Mouse (Mus musculus) frontal cortex, adult 2 months (tissue): ENCODE results near the gene Ppfia2. TPM values are rescaled to one million over a fixed set of nuclear protein-coding genes. Genes with fewer than 3 reads are reported as not detected.

Experiments used
- DNase-seq, 2 experiments: peaks; one replicate each; pipeline ENCODE4 v3.0.0; 2022; ENCODE audit warnings: low spot score in 1 of 2; ENCODE audit errors: extremely low spot score in 1 of 2
- polyA plus RNA-seq: library from polyadenylated mRNA; depleted of rRNA; stranded (reverse); fragments of >200 nt; gene quantifications from 2 replicates; pipeline ENCODE4 v1.2.3, GENCODE M21; 2012

Ppfia2 gene
- polyA plus RNA-seq, 1 experiment: 66.1 TPM

GRCm38 (mm10) chr10:106910108-106910507 lies 440.0 kb downstream of the Ppfia2 start:
- no peak for DNase-seq

DNA sequence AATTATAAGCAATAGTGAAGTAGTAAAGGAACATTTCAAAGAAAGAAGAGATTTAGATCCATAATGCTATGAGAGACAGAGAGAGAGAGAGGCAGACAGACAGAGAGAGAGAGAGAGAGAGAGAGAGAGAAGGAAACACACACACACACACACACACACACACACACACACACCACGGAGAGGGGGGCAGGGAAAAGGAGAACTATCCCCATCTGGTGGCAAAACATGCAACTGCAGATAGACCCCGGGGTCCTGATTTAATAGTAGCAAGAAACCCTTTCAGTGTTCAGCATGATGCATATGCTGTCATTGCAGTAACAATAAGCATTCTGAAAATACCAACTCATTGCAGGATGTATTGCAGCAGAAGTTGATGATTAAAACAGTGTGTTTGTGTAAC lies 442.9 kb downstream of the Ppfia2 start:
- DNase-seq: no peak

DNA sequence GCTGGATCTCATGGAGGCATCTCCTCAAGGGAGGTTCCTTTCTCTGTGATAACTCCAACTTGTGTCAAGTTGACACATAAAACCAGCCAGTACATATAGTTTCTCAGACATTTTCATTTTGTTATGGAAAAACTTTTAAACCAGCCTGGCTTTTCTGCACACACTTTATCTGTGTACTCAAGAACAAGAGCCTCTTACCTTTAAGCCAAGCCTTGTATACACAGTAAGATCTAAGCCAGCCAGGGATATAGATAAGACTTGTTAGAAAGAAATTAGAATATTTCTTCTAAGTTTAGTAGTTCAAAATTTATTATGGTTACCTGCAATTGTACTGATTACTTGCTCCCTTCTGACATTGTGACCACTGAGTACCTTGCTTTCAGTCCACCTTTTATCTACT lies 444.1 kb downstream of the Ppfia2 start:
- DNase-seq: no peak

DNA sequence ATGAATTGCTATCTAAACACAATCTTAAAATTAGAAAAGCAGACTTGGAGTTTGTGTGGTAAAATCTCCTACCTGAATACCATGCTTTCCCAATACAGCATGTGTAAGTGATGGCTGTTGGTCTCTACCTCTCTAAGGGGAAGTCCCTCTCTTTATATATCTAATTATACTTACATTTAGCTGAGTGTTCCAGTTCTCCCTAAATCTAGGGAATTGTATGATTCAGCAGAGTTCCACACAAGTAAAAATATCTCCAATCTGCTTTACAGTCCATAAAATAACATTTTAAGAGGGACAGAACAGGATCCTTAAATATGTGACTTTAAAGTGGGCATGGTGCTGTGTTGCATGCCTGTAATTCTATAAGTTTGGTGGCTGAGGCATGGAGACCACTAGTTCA lies 444.7 kb downstream of the Ppfia2 start:
- DNase-seq: no peak

GRCm38 (mm10) chr10:106924334-106924733 lies 454.2 kb downstream of the Ppfia2 start:
- no peak for DNase-seq

- DNase-seq: no peak
Measured at GRCm38 (mm10) chr10:106924798-106925197, 454.7 kb downstream of the Ppfia2 start.

DNA sequence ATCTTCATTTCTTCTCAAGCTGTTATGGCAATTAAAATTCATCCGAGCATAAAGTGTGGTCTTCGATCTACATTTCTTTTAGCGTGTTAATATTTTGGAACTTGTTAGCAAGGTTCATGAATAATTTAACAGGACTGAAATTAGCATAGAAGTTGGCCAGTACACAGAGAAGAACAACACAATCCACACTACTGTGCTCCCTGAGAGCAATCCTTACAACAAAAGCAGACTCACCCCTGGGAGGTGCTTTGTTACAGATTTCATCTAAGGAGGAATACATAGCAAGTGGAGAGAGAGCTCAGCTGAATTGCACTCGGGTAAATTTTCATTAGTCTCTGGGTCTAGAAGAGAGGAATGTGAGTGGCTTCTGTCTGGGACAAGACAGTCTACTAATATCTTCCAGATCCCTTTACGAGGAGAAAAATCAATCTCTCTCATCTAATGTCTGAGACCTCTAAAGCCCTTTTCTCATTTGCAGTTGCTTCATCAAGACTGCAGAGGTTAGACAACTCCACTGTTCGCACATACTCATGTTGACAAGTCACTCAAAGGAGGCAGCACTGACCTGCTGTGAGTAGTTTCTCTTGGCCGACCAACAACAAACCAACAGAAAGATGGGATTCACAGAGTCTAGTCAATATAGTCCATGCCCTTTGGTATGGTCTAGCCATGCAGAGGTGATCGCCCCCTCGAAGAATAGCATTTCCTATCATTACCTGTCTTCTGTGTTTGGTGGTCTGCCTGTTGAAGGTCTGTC lies 458.6 kb downstream of the Ppfia2 start:
- DNase-seq: no peak

DNA sequence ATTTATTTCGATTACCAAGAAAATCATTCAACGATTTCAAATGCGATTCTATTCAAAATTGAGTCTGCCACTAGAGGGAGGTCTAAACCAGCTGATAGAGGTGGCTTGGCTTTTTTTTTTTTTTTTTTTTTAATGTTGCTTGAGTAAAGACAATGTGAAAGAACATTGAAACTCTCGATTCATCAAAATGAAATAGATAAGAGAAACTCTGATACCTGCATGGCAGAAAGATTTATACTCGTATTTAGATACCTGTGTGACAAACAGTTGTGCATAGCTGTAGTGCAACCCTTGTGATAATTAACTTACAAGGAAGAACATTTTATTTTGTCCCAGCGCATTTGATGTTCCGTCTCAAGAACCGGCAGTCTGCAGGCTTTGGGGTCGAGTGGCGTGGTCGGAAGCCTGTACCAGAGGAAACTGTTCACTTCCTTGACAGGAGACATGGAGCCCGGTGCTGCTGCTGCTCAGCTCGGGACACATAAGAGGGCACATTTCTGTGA lies 462.5 kb downstream of the Ppfia2 start:
- peak in 1 of 2 experiments; percentile 80 for DNase-seq

- DNase-seq: no peak
Measured at GRCm38 (mm10) chr10:106936996-106937395, 466.9 kb downstream of the Ppfia2 start.

DNA sequence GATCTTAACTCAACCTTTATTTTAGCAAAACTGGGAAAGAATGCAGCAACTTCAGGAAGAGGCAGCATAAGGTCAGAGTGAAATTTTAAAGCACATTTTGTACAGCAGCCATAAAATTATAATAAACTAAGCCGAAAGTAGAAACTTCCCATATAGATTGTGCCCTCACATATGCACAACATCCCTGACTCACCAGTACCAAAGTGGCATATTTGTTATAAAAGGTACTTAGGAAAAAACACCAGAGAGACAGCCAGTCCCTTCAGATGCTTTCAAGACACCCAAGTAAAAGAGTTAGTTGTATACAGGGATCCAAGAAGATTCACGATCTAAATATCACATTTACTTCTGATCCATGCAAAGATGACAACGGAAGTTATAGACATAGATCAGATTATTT lies 468.7 kb downstream of the Ppfia2 start:
- no peak for DNase-seq

DNA sequence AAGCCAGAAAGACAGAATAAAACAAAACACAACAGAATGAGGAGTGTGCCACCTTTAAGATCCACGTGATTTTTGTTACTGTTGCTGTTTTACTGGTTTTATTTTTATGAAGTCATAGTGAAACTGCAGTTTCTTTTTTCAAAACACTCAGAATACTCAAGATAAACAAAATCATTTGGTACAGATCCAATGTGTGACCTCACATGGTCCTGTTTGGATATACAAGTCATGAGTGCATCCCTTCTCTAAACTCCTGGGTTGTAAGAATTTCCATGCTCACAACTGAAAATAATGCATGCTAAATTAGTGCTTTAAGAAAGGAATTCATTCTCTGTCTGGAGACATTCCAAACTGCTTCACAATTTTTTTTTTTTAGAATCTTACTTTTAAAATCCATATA lies 469.3 kb downstream of the Ppfia2 start:
- no peak for DNase-seq

DNA sequence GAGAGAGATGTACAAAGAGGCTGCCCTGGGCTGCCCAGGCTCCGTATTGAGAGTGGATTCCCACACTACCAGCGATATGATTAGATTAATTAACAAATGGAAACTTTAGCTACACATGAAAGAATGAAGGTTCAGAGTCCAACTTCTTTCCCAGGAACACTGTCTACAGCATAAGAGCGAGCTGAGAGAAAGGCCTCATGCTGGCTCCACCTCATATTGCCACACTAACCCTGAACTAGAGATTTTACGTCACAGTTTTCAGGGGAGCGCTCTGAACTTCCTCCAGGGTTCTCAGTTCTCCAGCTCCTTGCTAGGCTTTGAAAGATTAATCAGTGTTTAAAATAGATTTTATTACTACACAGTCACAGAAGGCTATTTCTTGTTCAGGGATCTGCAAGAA lies 471.2 kb downstream of the Ppfia2 start:
- DNase-seq: no peak

- DNase-seq: peak in 1 of 2 experiments; percentile 32
Measured at GRCm38 (mm10) chr10:106959026-106959425, 488.9 kb downstream of the Ppfia2 start.

GRCm38 (mm10) chr10:106975193-106976141 lies 505.3 kb downstream of the Ppfia2 start:
- no peak for DNase-seq
